Mouse (Mus musculus) Muller cell, postnatal 12 days (primary cell): ENCODE results near the gene Cabp4.
A peak's percentile ranks its signal among the peaks of the same experiment; 100 is the strongest.

Source experiments
- DNase-seq: peaks from one replicate; pipeline ENCODE4 v3.0.0-alpha.2; 2015; ENCODE audit errors: inconsistent ontology term

Cabp4 gene

GRCm38 (mm10) chr19:4143759-4144268 lies at the start of gene Cabp4:
TSS of gene Cabp4 (minus strand) at chr19:4144033.
- no peak for DNase-seq

- DNase-seq, result no peak
These were observed 49.3 kb upstream of the Cabp4 start for GRCm38 (mm10) chr19:4193129-4193528.

- peak; percentile 33 for DNase-seq
These were observed 48.6 kb upstream of the Cabp4 start for GRCm38 (mm10) chr19:4192251-4192985.

- peak; percentile 98 for DNase-seq
These were observed 47.9 kb upstream of the Cabp4 start, which contains the start of gene Ppp1ca for GRCm38 (mm10) chr19:4191528-4192250. TSS of gene Ppp1ca (plus strand) at chr19:4192065.

GRCm38 (mm10) chr19:4190831-4191334 lies 47.0 kb upstream of the Cabp4 start, which contains the start of gene Tbc1d10c:
TSS of gene Tbc1d10c (minus strand) at chr19:4191284.
- DNase-seq, result no peak

GRCm38 (mm10) chr19:4189051-4189620 lies 45.3 kb upstream of the Cabp4 start:
- DNase-seq, result no peak

GRCm38 (mm10) chr19:4187303-4187702 lies 43.5 kb upstream of the Cabp4 start:
- no peak for DNase-seq

- DNase-seq, result no peak
These were observed 41.4 kb upstream of the Cabp4 start for GRCm38 (mm10) chr19:4184976-4185975.

- DNase-seq, result no peak
These were observed 39.9 kb upstream of the Cabp4 start for GRCm38 (mm10) chr19:4183689-4184088.

- DNase-seq, result no peak
These were observed 38.1 kb upstream of the Cabp4 start for GRCm38 (mm10) chr19:4181892-4182291.

- no peak for DNase-seq
These were observed 36.6 kb upstream of the Cabp4 start for GRCm38 (mm10) chr19:4180411-4180810.

GRCm38 (mm10) chr19:4175368-4175947 lies 31.6 kb upstream of the Cabp4 start, which contains the start of gene Carns1:
TSS of gene Carns1 (minus strand) at chr19:4175479.
- peak; percentile 69 for DNase-seq

- no peak for DNase-seq
These were observed 29.1 kb upstream of the Cabp4 start for GRCm38 (mm10) chr19:4172925-4173324.

- no peak for DNase-seq
These were observed 27.8 kb upstream of the Cabp4 start for GRCm38 (mm10) chr19:4171393-4172290.

GRCm38 (mm10) chr19:4170723-4171392 lies 27.0 kb upstream of the Cabp4 start:
- DNase-seq, result no peak

- DNase-seq, result no peak
These were observed 26.0 kb upstream of the Cabp4 start for GRCm38 (mm10) chr19:4169810-4170209.

- peak; percentile 99 for DNase-seq
These were observed 25.5 kb upstream of the Cabp4 start for GRCm38 (mm10) chr19:4169378-4169784.

- DNase-seq, result no peak
These were observed 23.0 kb upstream of the Cabp4 start for GRCm38 (mm10) chr19:4166678-4167476.
